Mouse (Mus musculus) E14TG2a.4 (cell line): ENCODE measurements around the gene Prelid3b.

ENCODE experiments used
- CTCF ChIP-seq: conservative IDR thresholded peaks from 2 replicates; pipeline ENCODE4 v1.5.1; 2014; ENCODE audit warnings: low read length
- NANOG ChIP-seq: IDR thresholded peaks from 2 replicates; pipeline ENCODE4 v1.6.1; 2014; ENCODE audit warnings: borderline replicate concordance, low read length, mixed read lengths
- POU5F1 ChIP-seq: IDR thresholded peaks from 2 replicates; pipeline ENCODE4 v1.6.1; 2014; ENCODE audit warnings: low read length, borderline replicate concordance

GRCm38 (mm10) chr2:174448405-174448804 lies 24.5 kb downstream of the Prelid3b start:
- TF ChIP-seq CTCF, result no peak
- TF ChIP-seq POU5F1, result no peak
- TF ChIP-seq NANOG, result no peak
